Mouse (Mus musculus): ENCODE results near the gene Ltb. TPM values are rescaled to one million over a fixed set of nuclear protein-coding genes. Genes with fewer than 3 reads are reported as not detected.

The Ltb gene
- total RNA-seq (2021) (1 to 10 TPM; 1.3 TPM), polyA plus RNA-seq (2012; rRNA removed) (2.0 and 5.2 TPM in 2 replicates)
- long read RNA-seq: 0 reads

DNA sequence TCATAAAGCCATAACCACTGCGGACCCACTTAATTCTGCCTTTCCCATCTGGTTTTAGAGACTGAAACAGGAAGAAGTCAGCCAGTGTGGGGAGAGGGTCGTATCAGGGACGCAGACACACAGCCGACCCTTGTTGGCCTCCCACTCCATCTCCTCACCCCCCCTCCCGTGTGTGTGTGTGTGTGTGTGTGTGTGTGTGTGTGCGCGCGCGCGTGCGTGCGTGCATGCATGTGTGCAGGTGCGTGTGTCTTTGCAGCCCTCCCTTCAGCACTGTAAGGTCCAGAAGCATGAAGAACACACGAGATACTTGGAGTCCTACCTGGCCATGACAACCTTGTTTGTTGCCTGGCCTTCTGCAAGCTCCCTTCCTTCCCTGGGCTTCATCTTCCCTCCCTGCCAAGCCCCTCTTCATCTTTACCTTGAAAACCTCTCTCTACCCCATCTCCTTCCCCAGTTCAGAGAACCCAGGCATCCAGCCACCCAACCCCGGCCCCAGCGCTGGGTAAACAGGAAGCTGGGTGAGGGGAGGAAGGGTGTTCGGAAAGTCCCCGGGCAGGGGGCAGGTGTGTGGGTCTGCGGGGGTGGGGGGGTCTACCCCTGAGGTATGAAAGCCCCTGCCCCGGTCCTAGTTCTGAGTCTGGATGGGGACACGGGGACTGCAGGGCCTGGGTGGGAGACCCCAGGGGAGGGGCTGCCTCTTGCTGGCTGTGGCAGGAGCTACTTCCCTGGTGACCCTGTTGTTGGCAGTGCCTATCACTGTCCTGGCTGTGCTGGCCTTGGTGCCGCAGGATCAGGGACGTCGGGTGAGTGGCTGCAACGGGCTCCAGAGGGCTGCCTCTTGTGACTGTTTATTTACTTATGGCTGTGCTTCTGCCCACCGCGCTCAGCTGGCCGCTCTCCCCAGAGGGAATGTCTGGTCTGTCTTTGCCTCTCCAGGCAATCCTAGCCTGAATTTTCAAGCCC lies at the start of gene Ltb:
TSS of gene Ltb (plus strand) at position 559 of the 963 bp plus-strand sequence.
- TF ChIP-seq CTCF (IDR thresholded peaks at IDR 0.05) (no peak), EP300 (IDR thresholded peaks at IDR 0.05; ENCODE audit: insufficient read depth, low read depth, low read length) (no peak), POLR2A (IDR thresholded peaks at IDR 0.05; ENCODE audit: insufficient read depth, low read depth, low read length) (no peak)
- Histone ChIP-seq H3K4me1 (ENCODE audit: control insufficient read depth, insufficient read depth, low read length) (peaks cover 2% of the 10 kb centered on the region), H3K36me3 (ENCODE audit: control insufficient read depth, insufficient read depth, low read length) (no peaks in the 10 kb centered on the region), H3K27ac (no peak within 1 kb of the TSS; the same call in 1 of the 2 replicates), H3K79me2 (replicated peaks; ENCODE audit: control insufficient read depth, insufficient read depth, low read length) (no peaks in the 10 kb centered on the region), H3K4me3 (peak within 1 kb of the TSS; percentile 60), H3K27me3 (ENCODE audit: control insufficient read depth, insufficient read depth, low read length) (no peaks in the 10 kb centered on the region; the same call in 1 of the 2 replicates), H3K9ac (ENCODE audit: low read depth, low read length) (no peak within 1 kb of the TSS; the same call in 1 of the 2 replicates)
- 58% methylated on average over 27 of the region's 28 CpGs for WGBS
- peak in 1 of 2 experiments; percentile 65 for DNase-seq
- intact Hi-C loops (cut with DNase I): no loop called here

- H3K4me3 ChIP-seq: no peak overlapping the region
- no peaks in the 10 kb centered on the region for H3K79me2 ChIP-seq (replicated peaks; ENCODE audit: control insufficient read depth, insufficient read depth, low read length)
- no peaks in the 10 kb centered on the region for H3K27me3 ChIP-seq (ENCODE audit: control insufficient read depth, insufficient read depth, low read length)
- no peak overlapping the region for H3K9ac ChIP-seq (ENCODE audit: low read depth, low read length)
- WGBS: 86% methylated on average over 5 of the region's 5 CpGs
- no peak for DNase-seq
- peaks cover 2% of the 10 kb centered on the region; the same call in 1 of the 2 replicates for H3K36me3 ChIP-seq (ENCODE audit: control insufficient read depth, insufficient read depth, low read length)
- H3K27ac ChIP-seq: no peak overlapping the region
- intact Hi-C loops (cut with DNase I): no loop called here
- no peaks in the 10 kb centered on the region for H3K4me1 ChIP-seq (ENCODE audit: control insufficient read depth, insufficient read depth, low read length)
- no peak for TF ChIP-seq CTCF (IDR thresholded peaks at IDR 0.05)
- no peak for TF ChIP-seq EP300 (IDR thresholded peaks at IDR 0.05; ENCODE audit: insufficient read depth, low read depth, low read length)
- no peak for TF ChIP-seq POLR2A (IDR thresholded peaks at IDR 0.05; ENCODE audit: insufficient read depth, low read depth, low read length)
Observed at GRCm38 (mm10) chr17:35146139-35146538, 48.1 kb upstream of the Ltb start.

GRCm38 (mm10) chr17:35147348-35147747 lies 46.9 kb upstream of the Ltb start:
- Histone ChIP-seq H3K79me2 (replicated peaks; ENCODE audit: control insufficient read depth, insufficient read depth, low read length) (no peaks in the 10 kb centered on the region), H3K36me3 (ENCODE audit: control insufficient read depth, insufficient read depth, low read length) (peaks cover 2% of the 10 kb centered on the region; the same call in 1 of the 2 replicates), H3K27ac (no peak overlapping the region), H3K9ac (ENCODE audit: low read depth, low read length) (no peak overlapping the region), H3K27me3 (ENCODE audit: control insufficient read depth, insufficient read depth, low read length) (no peaks in the 10 kb centered on the region), H3K4me1 (ENCODE audit: control insufficient read depth, insufficient read depth, low read length) (no peaks in the 10 kb centered on the region), H3K4me3 (no peak overlapping the region)
- TF ChIP-seq EP300 (IDR thresholded peaks at IDR 0.05; ENCODE audit: insufficient read depth, low read depth, low read length): no peak
- peak; percentile 31; the same call in 1 of the 2 replicates for TF ChIP-seq POLR2A (IDR thresholded peaks at IDR 0.05; ENCODE audit: insufficient read depth, low read depth, low read length)
- no peak for TF ChIP-seq CTCF (IDR thresholded peaks at IDR 0.05)
- intact Hi-C loops (cut with DNase I): no loop called here
- no peak for DNase-seq
- WGBS: 67% methylated on average over 3 of the region's 3 CpGs

DNA sequence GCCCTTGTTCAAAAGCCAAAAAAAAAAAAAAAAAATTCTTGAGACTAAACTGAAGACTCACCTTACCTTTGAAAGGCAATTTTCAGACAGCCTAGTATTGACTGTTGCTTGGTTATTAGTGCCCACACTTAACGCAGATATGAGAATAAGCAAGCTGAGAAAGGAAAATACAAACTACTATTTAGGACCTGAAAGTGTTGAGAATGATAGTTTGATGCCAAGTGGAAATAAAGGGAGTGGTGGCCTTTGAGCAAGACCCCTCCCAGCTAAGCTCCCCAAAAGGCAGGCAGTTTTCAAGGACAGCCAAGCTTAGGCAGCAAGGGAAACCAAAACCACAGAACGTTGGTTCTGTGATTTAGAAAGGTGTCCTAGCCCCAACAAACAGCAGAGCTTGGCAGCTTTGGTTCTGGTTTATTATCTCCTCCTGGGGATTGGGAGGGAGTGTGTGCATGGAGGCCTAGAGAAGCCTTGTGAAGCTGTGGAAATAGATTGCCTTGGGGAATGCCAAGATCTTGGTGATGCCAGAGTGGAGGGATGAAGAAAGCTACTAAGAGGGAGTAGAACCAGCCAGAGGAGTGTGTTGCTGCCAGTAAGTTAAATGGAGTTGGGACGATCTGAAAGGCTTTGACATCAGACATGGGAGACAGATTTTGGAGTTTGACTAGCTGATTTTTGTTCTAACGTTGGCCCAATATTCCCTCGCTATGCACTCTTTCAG lies 46.2 kb upstream of the Ltb start:
- H3K79me2 ChIP-seq (replicated peaks; ENCODE audit: control insufficient read depth, insufficient read depth, low read length): no peaks in the 10 kb centered on the region
- WGBS: 63% methylated on average over 5 of the region's 5 CpGs
- no peaks in the 10 kb centered on the region for H3K27me3 ChIP-seq (ENCODE audit: control insufficient read depth, insufficient read depth, low read length)
- H3K9ac ChIP-seq (ENCODE audit: low read depth, low read length): no peak overlapping the region
- TF ChIP-seq CTCF (IDR thresholded peaks at IDR 0.05): no peak
- peak; percentile 32; the same call in 1 of the 2 replicates for TF ChIP-seq EP300 (IDR thresholded peaks at IDR 0.05; ENCODE audit: insufficient read depth, low read depth, low read length)
- no peak overlapping the region for H3K4me3 ChIP-seq
- no peak overlapping the region for H3K27ac ChIP-seq
- intact Hi-C loops (cut with DNase I): no loop called here
- H3K4me1 ChIP-seq (ENCODE audit: control insufficient read depth, insufficient read depth, low read length): no peaks in the 10 kb centered on the region
- peaks cover 2% of the 10 kb centered on the region; the same call in 1 of the 2 replicates for H3K36me3 ChIP-seq (ENCODE audit: control insufficient read depth, insufficient read depth, low read length)
- DNase-seq: no peak

DNA sequence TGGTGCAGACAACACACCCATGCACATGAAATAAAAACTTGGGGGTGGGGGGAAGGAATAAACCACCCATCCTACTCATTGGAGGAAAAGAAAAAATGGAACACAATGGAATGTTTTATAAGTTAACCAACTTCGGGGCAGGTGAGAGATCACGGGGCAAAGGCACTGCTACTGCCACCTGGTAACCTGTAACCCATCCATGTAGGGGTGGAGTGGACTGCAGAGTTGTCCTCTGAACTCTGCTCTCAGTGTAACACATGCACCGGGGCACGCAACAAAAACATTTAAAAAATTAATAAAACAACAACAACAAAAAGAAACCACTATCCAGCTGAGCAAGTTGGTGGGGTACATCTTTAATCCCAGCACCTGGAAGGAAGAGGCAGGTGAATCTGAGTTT lies 42.1 kb upstream of the Ltb start:
- Histone ChIP-seq H3K36me3 (ENCODE audit: control insufficient read depth, insufficient read depth, low read length) (0 out of 2 replicates have a peak, but pooled peaks cover 2% of the 10 kb centered on the region), H3K4me1 (ENCODE audit: control insufficient read depth, insufficient read depth, low read length) (no peaks in the 10 kb centered on the region), H3K27me3 (ENCODE audit: control insufficient read depth, insufficient read depth, low read length) (no peaks in the 10 kb centered on the region), H3K27ac (no peak overlapping the region), H3K79me2 (replicated peaks; ENCODE audit: control insufficient read depth, insufficient read depth, low read length) (no peaks in the 10 kb centered on the region), H3K4me3 (no peak overlapping the region), H3K9ac (ENCODE audit: low read depth, low read length) (no peak overlapping the region)
- TF ChIP-seq POLR2A (IDR thresholded peaks at IDR 0.05; ENCODE audit: insufficient read depth, low read depth, low read length) (no peak), CTCF (IDR thresholded peaks at IDR 0.05) (no peak), EP300 (IDR thresholded peaks at IDR 0.05; ENCODE audit: insufficient read depth, low read depth, low read length) (no peak)
- 86% methylated on average over 4 of the region's 4 CpGs for WGBS
- DNase-seq: no peak
- intact Hi-C loops (cut with DNase I): loop anchor here (1.0 kb wide), 1 partner anchor 11 kb away; no protein-coding TSS in a partner anchor

Measured in heart, adult 2 months (tissue).